Mouse (Mus musculus): ENCODE measurements at regions not wholly inside any gene's neighbourhood (a gene's known extent, or its start where the extent isn't known, plus 50 kb on each side); places are given as distances from the start of the nearest gene placed in this dataset.

- 81% methylated on average over 7 of the region's 7 CpGs for WGBS
- no peak overlapping the region for H3K4me3 ChIP-seq (ENCODE audit: low read depth, low read length)
- TF ChIP-seq CTCF (IDR thresholded peaks at IDR 0.05), result no peak
- no peak for DNase-seq (ENCODE audit: low spot score)
- no peaks in the 10 kb centered on the region for H3K4me1 ChIP-seq (ENCODE audit: insufficient read depth, low read length)
- H3K27ac ChIP-seq (ENCODE audit: low read depth, low read length), result no peak overlapping the region
- no peak overlapping the region for H3K9ac ChIP-seq (replicated peaks; ENCODE audit: low read length, poor library complexity, severe bottlenecking)
- ATAC-seq (ENCODE audit: low FRiP score), result no peak
- H3K9me3 ChIP-seq (ENCODE audit: low read length), result no peaks in the 10 kb centered on the region
- H3K27me3 ChIP-seq (ENCODE audit: insufficient read depth, low read length), result no peaks in the 10 kb centered on the region
- H3K4me2 ChIP-seq (ENCODE audit: low read depth, low read length, poor library complexity, severe bottlenecking), result no peak overlapping the region
- H3K36me3 ChIP-seq (ENCODE audit: insufficient read depth, low read length), result no peaks in the 10 kb centered on the region
These were observed 357.1 kb upstream of the Slc30a5 start for GRCm38 (mm10) chr13:101190249-101190830.

- Histone ChIP-seq H3K9me3 (ENCODE audit: low read length) (no peaks in the 10 kb centered on the region), H3K27me3 (ENCODE audit: insufficient read depth, low read length) (no peaks in the 10 kb centered on the region), H3K4me1 (ENCODE audit: insufficient read depth, low read length) (no peaks in the 10 kb centered on the region), H3K36me3 (ENCODE audit: insufficient read depth, low read length) (no peaks in the 10 kb centered on the region), H3K27ac (ENCODE audit: low read depth, low read length) (no peak overlapping the region), H3K4me2 (ENCODE audit: low read depth, low read length, poor library complexity, severe bottlenecking) (no peak overlapping the region), H3K9ac (replicated peaks; ENCODE audit: low read length, poor library complexity, severe bottlenecking) (no peak overlapping the region), H3K4me3 (ENCODE audit: low read depth, low read length) (no peak overlapping the region)
- no peak for ATAC-seq (ENCODE audit: low FRiP score)
- no peak for DNase-seq (ENCODE audit: low spot score)
- 83% methylated on average over 2 of the region's 2 CpGs for WGBS
- no peak for TF ChIP-seq CTCF (IDR thresholded peaks at IDR 0.05)
These were observed 349.2 kb upstream of the Slc30a5 start for GRCm38 (mm10) chr13:101182387-101182786.

- Histone ChIP-seq H3K9me3 (ENCODE audit: low read length) (no peaks in the 10 kb centered on the region), H3K4me2 (ENCODE audit: low read depth, low read length, poor library complexity, severe bottlenecking) (no peak overlapping the region), H3K27ac (ENCODE audit: low read depth, low read length) (no peak overlapping the region), H3K4me3 (ENCODE audit: low read depth, low read length) (no peak overlapping the region), H3K27me3 (ENCODE audit: insufficient read depth, low read length) (no peaks in the 10 kb centered on the region), H3K9ac (replicated peaks; ENCODE audit: low read length, poor library complexity, severe bottlenecking) (no peak overlapping the region), H3K36me3 (ENCODE audit: insufficient read depth, low read length) (no peaks in the 10 kb centered on the region), H3K4me1 (ENCODE audit: insufficient read depth, low read length) (no peaks in the 10 kb centered on the region)
- WGBS, result 39% methylated on average over 8 of the region's 8 CpGs
- no peak for ATAC-seq (ENCODE audit: low FRiP score)
- TF ChIP-seq CTCF (IDR thresholded peaks at IDR 0.05), result no peak
- DNase-seq (ENCODE audit: low spot score), result no peak
These were observed 341.9 kb upstream of the Slc30a5 start for GRCm38 (mm10) chr13:101175017-101175689.

- peak; percentile 32 for TF ChIP-seq CTCF (IDR thresholded peaks at IDR 0.05)
- H3K27me3 ChIP-seq (ENCODE audit: insufficient read depth, low read length), result no peaks in the 10 kb centered on the region
- H3K9ac ChIP-seq (replicated peaks; ENCODE audit: low read length, poor library complexity, severe bottlenecking), result no peak overlapping the region
- no peak overlapping the region for H3K27ac ChIP-seq (ENCODE audit: low read depth, low read length)
- H3K9me3 ChIP-seq (ENCODE audit: low read length), result no peaks in the 10 kb centered on the region
- no peak overlapping the region for H3K4me2 ChIP-seq (ENCODE audit: low read depth, low read length, poor library complexity, severe bottlenecking)
- DNase-seq (ENCODE audit: low spot score) (no peak), ATAC-seq (ENCODE audit: low FRiP score) (no peak)
- H3K36me3 ChIP-seq (ENCODE audit: insufficient read depth, low read length), result no peaks in the 10 kb centered on the region
- H3K4me3 ChIP-seq (ENCODE audit: low read depth, low read length), result no peak overlapping the region
- no peaks in the 10 kb centered on the region for H3K4me1 ChIP-seq (ENCODE audit: insufficient read depth, low read length)
- WGBS, result 67% methylated on average over 2 of the region's 2 CpGs
These were observed 328.5 kb upstream of the Slc30a5 start for GRCm38 (mm10) chr13:101161768-101162167.

- H3K36me3 ChIP-seq (ENCODE audit: insufficient read depth, low read length), result no peaks in the 10 kb centered on the region
- no peak overlapping the region for H3K9ac ChIP-seq (replicated peaks; ENCODE audit: low read length, poor library complexity, severe bottlenecking)
- H3K4me3 ChIP-seq (ENCODE audit: low read depth, low read length), result no peak overlapping the region
- no peak overlapping the region for H3K4me2 ChIP-seq (ENCODE audit: low read depth, low read length, poor library complexity, severe bottlenecking)
- no peak for ATAC-seq (ENCODE audit: low FRiP score)
- H3K27me3 ChIP-seq (ENCODE audit: insufficient read depth, low read length), result no peaks in the 10 kb centered on the region
- H3K4me1 ChIP-seq (ENCODE audit: insufficient read depth, low read length), result no peaks in the 10 kb centered on the region
- DNase-seq (ENCODE audit: low spot score), result no peak
- H3K27ac ChIP-seq (ENCODE audit: low read depth, low read length), result no peak overlapping the region
- no peak for TF ChIP-seq CTCF (IDR thresholded peaks at IDR 0.05)
- 91% methylated on average over 3 of the region's 3 CpGs for WGBS
- H3K9me3 ChIP-seq (ENCODE audit: low read length), result no peaks in the 10 kb centered on the region
These were observed 326.7 kb upstream of the Slc30a5 start for GRCm38 (mm10) chr13:101159878-101160277.

- no peaks in the 10 kb centered on the region for H3K4me1 ChIP-seq (ENCODE audit: insufficient read depth, low read length)
- no peak overlapping the region for H3K27ac ChIP-seq (ENCODE audit: low read depth, low read length)
- DNase-seq (ENCODE audit: low spot score), result no peak
- ATAC-seq (ENCODE audit: low FRiP score), result no peak
- no peak for TF ChIP-seq CTCF (IDR thresholded peaks at IDR 0.05)
- no peaks in the 10 kb centered on the region for H3K36me3 ChIP-seq (ENCODE audit: insufficient read depth, low read length)
- H3K4me3 ChIP-seq (ENCODE audit: low read depth, low read length), result no peak overlapping the region
- H3K27me3 ChIP-seq (ENCODE audit: insufficient read depth, low read length), result no peaks in the 10 kb centered on the region
- H3K9me3 ChIP-seq (ENCODE audit: low read length), result no peaks in the 10 kb centered on the region
- H3K9ac ChIP-seq (replicated peaks; ENCODE audit: low read length, poor library complexity, severe bottlenecking), result no peak overlapping the region
- H3K4me2 ChIP-seq (ENCODE audit: low read depth, low read length, poor library complexity, severe bottlenecking), result no peak overlapping the region
These were observed 320.5 kb upstream of the Slc30a5 start for GRCm38 (mm10) chr13:101153760-101154159.

All from midbrain, postnatal 0 days (tissue).